Mouse (Mus musculus): ENCODE results near the gene Emx2.

Gene Emx2

GRCm38 (mm10) chr19:59462459-59463292, 4.5 kb downstream of the Emx2 start:
- no peak for DNase-seq

GRCm38 (mm10) chr19:59463842-59464443, 5.8 kb downstream of the Emx2 start:
- DNase-seq: no peak

GRCm38 (mm10) chr19:59465281-59465680, 7.1 kb downstream of the Emx2 start:
- no peak for DNase-seq

GRCm38 (mm10) chr19:59465751-59466410, 7.7 kb downstream of the Emx2 start:
- DNase-seq: no peak

- DNase-seq: no peak
These were observed 8.3 kb downstream of the Emx2 start for GRCm38 (mm10) chr19:59466417-59466937.

GRCm38 (mm10) chr19:59467016-59467412, 8.8 kb downstream of the Emx2 start:
- no peak for DNase-seq

- no peak for DNase-seq
These were observed 9.4 kb downstream of the Emx2 start for GRCm38 (mm10) chr19:59467413-59468064.

- DNase-seq: no peak
These were observed 10.1 kb downstream of the Emx2 start for GRCm38 (mm10) chr19:59468065-59468810.

GRCm38 (mm10) chr19:59469035-59469949, 11.1 kb downstream of the Emx2 start:
- DNase-seq: no peak

GRCm38 (mm10) chr19:59470074-59470630, 12.0 kb downstream of the Emx2 start:
- DNase-seq: no peak

- DNase-seq: no peak
These were observed 12.7 kb downstream of the Emx2 start for GRCm38 (mm10) chr19:59470913-59471312.

GRCm38 (mm10) chr19:59472844-59473243, 14.7 kb downstream of the Emx2 start:
- no peak for DNase-seq

GRCm38 (mm10) chr19:59479912-59480311, 21.7 kb downstream of the Emx2 start:
- no peak for DNase-seq

- no peak for DNase-seq
These were observed 22.4 kb downstream of the Emx2 start for GRCm38 (mm10) chr19:59480563-59480962.

- no peak for DNase-seq
These were observed 34.1 kb downstream of the Emx2 start for GRCm38 (mm10) chr19:59492258-59492657.

- no peak for DNase-seq
These were observed 38.7 kb downstream of the Emx2 start for GRCm38 (mm10) chr19:59496832-59497231.

- no peak for DNase-seq
These were observed 50.7 kb downstream of the Emx2 start for GRCm38 (mm10) chr19:59508896-59509295.

- DNase-seq: no peak
These were observed 55.0 kb downstream of the Emx2 start for GRCm38 (mm10) chr19:59513181-59513580.
